Comparison of ENCODE assay signal across 17 mouse cellular contexts in genomic region chr16:6283496-6283895, GRCm38 (mm10).
"Had no signal": no experiment of that assay in that cellular context is flagged by ENCODE, and none has a peak within 500 bp of the region (broad histone marks: within the 10 kb centered on the region; RNA-seq: fewer than 3 reads in every experiment).

No protein-coding gene starts in this region.

- H3K9ac ChIP-seq: lung, embryonic 15.5 days; midbrain, embryonic 13.5 days; midbrain, embryonic 15.5 days; neural tube, embryonic 12.5 days; stomach, embryonic 15.5 days had no signal

- H3K4me2 ChIP-seq: lung, embryonic 15.5 days; midbrain, embryonic 11.5 days; midbrain, embryonic 13.5 days; midbrain, embryonic 15.5 days; neural tube, embryonic 12.5 days; stomach, embryonic 15.5 days had no signal

- ATAC-seq: lung, postnatal 0 days; midbrain, embryonic 13.5 days; midbrain, embryonic 15.5 days had no signal

- H3K9me3 ChIP-seq: lung, embryonic 15.5 days; megakaryocyte, embryonic 14.5 days; midbrain, embryonic 13.5 days; midbrain, embryonic 15.5 days; neural tube, embryonic 12.5 days; stomach, embryonic 15.5 days had no signal

- H3K4me3 ChIP-seq: lung, embryonic 15.5 days; megakaryocyte, embryonic 14.5 days; midbrain, embryonic 13.5 days; midbrain, embryonic 15.5 days; neural tube, embryonic 12.5 days; stomach, embryonic 15.5 days had no signal

- DNase-seq: lung, adult 2 months; lung, postnatal 14 days; lung, postnatal 36 days; right cerebral cortex, postnatal 14 days; thymus, adult 2 months; thymus, postnatal 25 days; thymus, postnatal 4 days had no signal

- H3K36me3 ChIP-seq: lung, embryonic 15.5 days; midbrain, embryonic 13.5 days; midbrain, embryonic 15.5 days; neural tube, embryonic 12.5 days; stomach, embryonic 15.5 days had no signal

- H3K27ac ChIP-seq: lung, embryonic 15.5 days; macrophage; midbrain, embryonic 13.5 days; midbrain, embryonic 15.5 days; neural tube, embryonic 12.5 days; stomach, embryonic 15.5 days; stomach, postnatal 0 days had no signal

- H3K4me1 ChIP-seq: lung, embryonic 15.5 days; megakaryocyte, embryonic 14.5 days; neural tube, embryonic 12.5 days; stomach, embryonic 15.5 days had no signal

- H3K27me3 ChIP-seq: lung, embryonic 15.5 days; megakaryocyte, embryonic 14.5 days; midbrain, embryonic 13.5 days; midbrain, embryonic 15.5 days; neural tube, embryonic 12.5 days; stomach, embryonic 15.5 days had no signal
